Mouse (Mus musculus): ENCODE results near the gene Tceal5.
"Not testable (repeated sequence)": the region's sequence is repeated elsewhere in the genome, so short reads cannot be mapped to it uniquely, and the experiment has no call there.

Gene Tceal5

GRCm38 (mm10) chrX:136203664-136204066 lies at the start of gene Tceal5:
Gene Tceal5 (minus strand): TSS chrX:136203876.
- peak; percentile 64 to 67 for DNase-seq

- no peak for DNase-seq
Measured at GRCm38 (mm10) chrX:136252023-136252729, 48.5 kb upstream of the Tceal5 start.

- DNase-seq, result no peak
Measured at GRCm38 (mm10) chrX:136249671-136250070, 46.0 kb upstream of the Tceal5 start.

GRCm38 (mm10) chrX:136248811-136249210 lies 45.1 kb upstream of the Tceal5 start:
- DNase-seq, result no peak

GRCm38 (mm10) chrX:136245521-136246071 lies 41.9 kb upstream of the Tceal5 start:
- DNase-seq, result peak; percentile 5 to 24

GRCm38 (mm10) chrX:136244574-136245229 lies 41.0 kb upstream of the Tceal5 start, which contains the start of gene Tceal9:
Gene Tceal9 (plus strand): TSS chrX:136245079.
- peak; percentile 66 to 70 for DNase-seq

GRCm38 (mm10) chrX:136243181-136243580 lies 39.5 kb upstream of the Tceal5 start:
- no peak for DNase-seq

- peak; percentile 50 to 67 for DNase-seq
Measured at GRCm38 (mm10) chrX:136238118-136238517, 34.4 kb upstream of the Tceal5 start.

- DNase-seq, result no peak
Measured at GRCm38 (mm10) chrX:136227768-136228167, 24.1 kb upstream of the Tceal5 start.

- DNase-seq, result no peak
Measured at GRCm38 (mm10) chrX:136223714-136224113, 20.0 kb upstream of the Tceal5 start.

- DNase-seq, result no peak
Measured at GRCm38 (mm10) chrX:136216303-136216702, 12.6 kb upstream of the Tceal5 start.

GRCm38 (mm10) chrX:136214729-136215677 lies 11.3 kb upstream of the Tceal5 start, which contains the start of the genes Tceal7 and Bex1:
Gene Tceal7 (plus strand): TSS chrX:136214779.
Gene Bex1 (minus strand): TSS chrX:136215513.
- not testable (repeated sequence) for DNase-seq

GRCm38 (mm10) chrX:136213396-136213795 lies 9.7 kb upstream of the Tceal5 start:
- no peak for DNase-seq

GRCm38 (mm10) chrX:136204406-136204805 lies 730 bp upstream of the Tceal5 start:
- no peak for DNase-seq

GRCm38 (mm10) chrX:136203257-136203656 lies 419 bp downstream of the Tceal5 start:
- no peak for DNase-seq

- peak; percentile 37 to 53 for DNase-seq
Measured at GRCm38 (mm10) chrX:136196873-136197272, 6.8 kb downstream of the Tceal5 start.

GRCm38 (mm10) chrX:136195193-136195944 lies 8.3 kb downstream of the Tceal5 start:
- DNase-seq, result no peak

GRCm38 (mm10) chrX:136183107-136183506 lies 20.6 kb downstream of the Tceal5 start:
- DNase-seq, result no peak

GRCm38 (mm10) chrX:136180897-136181553 lies 22.7 kb downstream of the Tceal5 start:
- no peak for DNase-seq

- DNase-seq, result no peak
Measured at GRCm38 (mm10) chrX:136172786-136173185, 30.9 kb downstream of the Tceal5 start.

GRCm38 (mm10) chrX:136172118-136172551 lies 31.5 kb downstream of the Tceal5 start, which contains the start of gene Tceal8:
Gene Tceal8 (minus strand): TSS chrX:136172342.
- peak; percentile 69 to 73 for DNase-seq

Measured in cerebellum, postnatal 36 days (tissue).